Mouse (Mus musculus): ENCODE measurements around the gene Slc22a12.

DNA sequence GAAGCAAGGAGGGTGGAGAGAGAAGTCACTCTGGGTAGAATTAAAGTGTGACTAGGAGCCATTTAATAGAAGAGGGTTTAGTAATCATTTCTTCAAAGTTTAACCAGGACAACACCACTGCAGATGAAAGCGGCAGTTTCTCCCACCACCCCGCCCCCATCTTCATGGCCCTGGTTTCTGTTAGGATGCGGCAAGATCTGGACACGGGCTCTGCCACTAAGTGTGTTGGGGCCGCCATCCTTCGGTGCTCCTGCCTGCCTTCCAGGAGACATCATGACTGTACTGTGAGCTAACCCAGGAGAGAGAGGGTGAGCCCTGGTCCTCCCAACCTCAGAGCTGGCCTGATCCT is 177 bp upstream of the Slc22a12 start:
- TF ChIP-seq CTCF (IDR thresholded peaks at IDR 0.05; ENCODE audit: extremely low read depth, insufficient read depth, insufficient read length, insufficient replicate concordance) (no peak), POLR2A (IDR thresholded peaks at IDR 0.05; ENCODE audit: low read depth, low read length) (no peak)
